Mouse (Mus musculus) G1E (cell line): ENCODE results near the gene Sycp2.

Experiments used
- CTCF ChIP-seq: IDR thresholded peaks from 2 replicates; pipeline ENCODE4 v1.5.1; 2012; ENCODE audit warnings: low read depth, low read length, inconsistent platforms, mixed read lengths
- POLR2AphosphoS5 ChIP-seq: IDR thresholded peaks from 2 replicates; pipeline ENCODE4 v1.6.1; 2012; ENCODE audit warnings: low read depth, low read length, inconsistent platforms; ENCODE audit not compliant: insufficient replicate concordance
- TAL1 ChIP-seq: conservative IDR thresholded peaks from 2 replicates; pipeline ENCODE4 v1.6.1; 2012; ENCODE audit warnings: low read depth, low read length, inconsistent platforms, mixed read lengths

DNA sequence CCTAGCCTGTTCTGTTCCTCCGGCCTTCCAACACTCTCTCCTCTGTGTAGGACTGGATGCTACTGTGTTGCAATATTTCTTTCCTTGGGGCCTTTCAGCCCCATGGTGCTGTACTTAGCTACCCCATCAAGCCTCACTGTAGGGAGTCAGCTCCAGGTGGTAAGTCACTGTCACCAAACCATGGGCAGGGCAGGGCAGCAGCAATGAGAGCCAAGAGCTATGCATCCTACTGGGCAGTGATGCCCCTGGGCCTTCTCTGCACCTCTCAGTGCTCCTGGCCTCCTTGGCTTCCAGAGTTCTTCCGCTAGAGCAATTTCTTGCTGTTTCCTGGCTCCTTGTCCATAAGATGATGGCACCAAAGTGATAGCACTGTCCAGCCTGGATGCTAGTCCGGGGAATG is 83.1 kb downstream of the Sycp2 start:
- no peak for TF ChIP-seq CTCF
- TF ChIP-seq TAL1, result no peak
- TF ChIP-seq POLR2AphosphoS5, result no peak
